Mouse (Mus musculus) embryonic facial prominence, embryonic 11.5 days (tissue): ENCODE results near the gene Snx10. TPM values are rescaled to one million over a fixed set of nuclear protein-coding genes. Genes with fewer than 3 reads are reported as not detected.

Source experiments
- ATAC-seq: fragments of 200-750 bp; cut with Nextera tagmentation; replicated peaks from 2 replicates; pipeline ENCODE4 v1.8.0; 2017; ENCODE audit warnings: low read depth; ENCODE audit not compliant: insufficient number of reproducible peaks, low FRiP score, low TSS enrichment
- DNase-seq: peaks from one replicate; pipeline ENCODE4 v3.0.0-alpha.2; 2015; ENCODE audit warnings: low spot score
- H3K27ac ChIP-seq: fragments of 300-500 bp; sonication (generic); replicated peaks from 2 replicates; pipeline ENCODE4 v1.5.1; 2014; ENCODE audit warnings: mild to moderate bottlenecking, low read depth, low read length, control low read depth
- H3K27me3 ChIP-seq: fragments of 300-500 bp; sonication (generic); 2 replicates; pipeline ENCODE4 v1.6.1; 2014; ENCODE audit warnings: mild to moderate bottlenecking, low read length, moderate library complexity, mixed read lengths; ENCODE audit not compliant: control insufficient read depth, insufficient read depth
- H3K36me3 ChIP-seq: fragments of 300-500 bp; sonication (generic); replicated peaks from 2 replicates; pipeline ENCODE4 v1.6.1; 2014; ENCODE audit warnings: low read depth, mild to moderate bottlenecking, low read length, moderate library complexity, mixed read lengths; ENCODE audit not compliant: control insufficient read depth, insufficient read depth
- H3K4me1 ChIP-seq: fragments of 300-500 bp; sonication (generic); 2 replicates; pipeline ENCODE4 v1.6.1; 2014; ENCODE audit warnings: low read length, mixed read lengths; ENCODE audit not compliant: control insufficient read depth, insufficient read depth
- H3K4me2 ChIP-seq: fragments of 300-500 bp; sonication (generic); 2 replicates; pipeline ENCODE4 v1.6.1; 2014; ENCODE audit warnings: low read depth, mild to moderate bottlenecking, control low read depth, low read length, moderate library complexity
- H3K4me3 ChIP-seq: fragments of 300-500 bp; sonication (generic); 2 replicates; pipeline ENCODE4 v1.5.1; 2014; ENCODE audit warnings: low read depth, low read length, control low read depth
- H3K9ac ChIP-seq: fragments of 300-500 bp; sonication (generic); replicated peaks from 2 replicates; pipeline ENCODE4 v1.6.1; 2014; ENCODE audit warnings: mild to moderate bottlenecking, control low read depth, low read length
- H3K9me3 ChIP-seq: fragments of 300-500 bp; sonication (generic); replicated peaks from 2 replicates; pipeline ENCODE4 v1.6.1; 2016; ENCODE audit warnings: mild to moderate bottlenecking, low read length, inconsistent platforms, mixed read lengths; ENCODE audit not compliant: control insufficient read depth
- WGBS: fragments of 180-500 bp; shearing (Covaris S2); extraction: QIAGEN DNeasy Blood & Tissue Kit; methylation state at CpG from one replicate; pipeline ENCODE4 v1.1.7; 2014; 5-methylcytosine and 5-hydroxymethylcytosine counted together
- polyA plus RNA-seq: library from polyadenylated mRNA; unstranded; fragments of >200 nt; fragmentation: Nextera tagmentation; extraction: Ambion mirVana; gene quantifications from 2 replicates; pipeline ENCODE4 v1.2.1, GENCODE M21; 2014

Snx10 gene
- polyA plus RNA-seq, 1 experiment from 2014 or later: 26.5 TPM

DNA sequence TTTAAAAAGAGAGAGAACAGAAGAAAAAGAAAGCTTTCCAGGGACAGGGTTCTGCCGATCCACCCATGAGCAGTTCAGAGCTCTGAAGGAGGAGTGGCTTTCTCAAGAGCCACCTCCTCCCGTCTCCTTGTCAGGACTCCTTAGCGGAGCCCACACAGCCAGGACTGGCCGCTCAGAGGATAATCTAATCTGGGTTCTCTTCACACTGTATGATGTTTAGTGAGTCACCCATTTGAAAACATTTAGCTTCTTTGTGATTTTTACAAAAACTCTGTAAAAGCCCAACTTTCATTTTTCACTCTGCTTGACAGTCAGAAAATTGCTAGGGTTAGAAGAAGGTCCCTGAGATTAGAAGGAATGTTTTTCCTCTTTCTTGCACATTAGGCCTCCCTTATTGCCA, 70.8 kb downstream of the Snx10 start:
- H3K4me1 ChIP-seq: no peaks in the 10 kb centered on the region
- no peak for ATAC-seq
- H3K9ac ChIP-seq: no peak overlapping the region
- no peak for DNase-seq
- H3K27me3 ChIP-seq: no peaks in the 10 kb centered on the region
- no peaks in the 10 kb centered on the region for H3K36me3 ChIP-seq
- no peak overlapping the region for H3K27ac ChIP-seq
- WGBS: 55% methylated on average over 4 of the region's 4 CpGs
- no peaks in the 10 kb centered on the region for H3K9me3 ChIP-seq
- H3K4me2 ChIP-seq: no peak overlapping the region
- H3K4me3 ChIP-seq: no peak overlapping the region

DNA sequence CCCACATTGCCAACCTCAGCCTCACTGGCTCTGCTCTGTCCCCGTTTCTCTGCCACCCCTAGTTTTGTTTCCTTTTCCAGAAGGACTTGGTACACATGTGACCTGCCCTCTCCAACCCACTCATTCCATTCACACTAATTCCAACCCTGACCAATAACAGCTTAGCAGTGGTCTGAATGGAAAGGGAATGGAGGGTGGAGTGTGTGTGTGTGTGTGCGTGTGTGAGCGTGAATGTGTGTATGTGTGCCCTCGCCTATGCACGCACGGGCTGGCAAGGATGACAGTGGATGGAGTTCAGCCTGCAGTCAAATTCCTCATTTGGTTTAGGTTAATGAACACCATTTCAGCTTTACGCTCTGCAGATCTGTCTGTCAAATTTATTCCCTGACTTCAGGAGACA, 74.4 kb downstream of the Snx10 start:
- Histone ChIP-seq H3K4me1 (no peaks in the 10 kb centered on the region), H3K36me3 (no peaks in the 10 kb centered on the region), H3K9ac (no peak overlapping the region), H3K4me2 (no peak overlapping the region), H3K9me3 (no peaks in the 10 kb centered on the region), H3K27me3 (no peaks in the 10 kb centered on the region), H3K4me3 (no peak overlapping the region), H3K27ac (no peak overlapping the region)
- ATAC-seq: no peak
- 82% methylated on average over 7 of the region's 7 CpGs for WGBS
- no peak for DNase-seq

DNA sequence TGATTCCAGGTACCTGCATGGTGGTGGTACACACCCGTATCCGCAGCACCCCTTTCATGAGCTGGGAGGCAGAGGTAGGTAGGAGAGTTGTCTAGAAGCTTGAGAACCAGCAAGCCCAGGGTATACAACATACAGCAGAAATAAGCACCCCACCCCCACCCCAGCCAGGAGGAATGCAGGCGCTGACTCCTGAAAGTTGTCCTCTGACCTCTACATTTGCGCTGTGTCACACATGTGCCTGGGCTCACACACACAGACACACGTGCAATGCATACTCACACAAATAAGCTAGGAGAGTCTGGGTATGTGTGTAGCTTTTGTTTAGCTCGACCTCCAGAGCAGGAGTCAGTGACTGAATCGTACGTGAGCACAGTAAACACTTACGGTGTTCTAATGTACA, 76.7 kb downstream of the Snx10 start:
- H3K9ac ChIP-seq: no peak overlapping the region
- H3K9me3 ChIP-seq: no peaks in the 10 kb centered on the region
- H3K36me3 ChIP-seq: no peaks in the 10 kb centered on the region
- no peak overlapping the region for H3K4me3 ChIP-seq
- no peak for DNase-seq
- WGBS: 72% methylated on average over 9 of the region's 9 CpGs
- no peaks in the 10 kb centered on the region for H3K27me3 ChIP-seq
- H3K4me2 ChIP-seq: no peak overlapping the region
- no peak overlapping the region for H3K27ac ChIP-seq
- ATAC-seq: no peak
- no peaks in the 10 kb centered on the region for H3K4me1 ChIP-seq

DNA sequence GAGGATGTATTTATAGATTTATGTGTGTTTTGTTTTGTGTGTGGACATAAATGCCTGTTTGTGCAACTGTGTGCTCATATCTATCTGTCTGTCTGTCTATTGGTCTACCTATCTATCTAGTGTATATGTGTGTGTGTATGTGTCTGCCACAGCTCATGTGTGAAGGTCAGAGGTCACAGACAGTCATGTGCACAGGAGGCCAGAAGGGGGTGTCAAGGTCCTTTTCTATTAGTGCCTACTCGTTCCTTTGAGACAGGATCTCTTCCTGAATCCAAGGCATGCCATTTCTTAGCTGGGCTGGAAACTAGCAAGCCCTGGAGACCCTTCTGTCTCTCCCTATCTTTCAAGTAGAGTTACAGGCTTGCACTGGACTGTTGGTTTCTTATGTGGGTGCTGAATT, 78.6 kb downstream of the Snx10 start:
- Histone ChIP-seq H3K4me1 (no peaks in the 10 kb centered on the region), H3K4me3 (no peak overlapping the region), H3K4me2 (no peak overlapping the region), H3K9me3 (no peaks in the 10 kb centered on the region), H3K27ac (no peak overlapping the region), H3K27me3 (no peaks in the 10 kb centered on the region), H3K9ac (no peak overlapping the region), H3K36me3 (no peaks in the 10 kb centered on the region)
- DNase-seq (no peak), ATAC-seq (no peak)
- WGBS: 81% methylated on average over 1 of the region's 1 CpGs

DNA sequence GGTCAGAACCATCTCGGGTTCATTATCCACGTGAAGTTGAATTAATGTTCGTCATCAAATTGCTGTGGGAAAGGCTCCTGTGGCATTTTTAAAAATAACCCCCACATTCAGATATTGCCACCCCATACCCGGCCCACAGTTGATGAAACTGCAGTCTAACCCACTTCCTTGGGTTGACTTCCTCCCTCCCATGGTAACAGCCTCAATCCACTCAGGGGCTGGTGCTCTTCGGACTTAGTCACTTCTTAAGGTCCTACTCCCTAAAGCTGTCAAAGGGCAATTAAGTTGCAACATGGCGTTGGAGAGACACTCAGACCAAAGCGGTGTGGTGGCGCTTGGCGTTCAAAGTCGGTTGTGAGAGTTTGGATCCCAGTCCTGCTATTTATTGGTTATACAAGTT, 80.0 kb downstream of the Snx10 start:
- WGBS: 90% methylated on average over 10 of the region's 10 CpGs
- Histone ChIP-seq H3K36me3 (no peaks in the 10 kb centered on the region), H3K4me2 (no peak overlapping the region), H3K4me1 (no peaks in the 10 kb centered on the region), H3K4me3 (no peak overlapping the region), H3K27me3 (no peaks in the 10 kb centered on the region), H3K27ac (no peak overlapping the region), H3K9ac (no peak overlapping the region), H3K9me3 (no peaks in the 10 kb centered on the region)
- ATAC-seq (no peak), DNase-seq (no peak)

DNA sequence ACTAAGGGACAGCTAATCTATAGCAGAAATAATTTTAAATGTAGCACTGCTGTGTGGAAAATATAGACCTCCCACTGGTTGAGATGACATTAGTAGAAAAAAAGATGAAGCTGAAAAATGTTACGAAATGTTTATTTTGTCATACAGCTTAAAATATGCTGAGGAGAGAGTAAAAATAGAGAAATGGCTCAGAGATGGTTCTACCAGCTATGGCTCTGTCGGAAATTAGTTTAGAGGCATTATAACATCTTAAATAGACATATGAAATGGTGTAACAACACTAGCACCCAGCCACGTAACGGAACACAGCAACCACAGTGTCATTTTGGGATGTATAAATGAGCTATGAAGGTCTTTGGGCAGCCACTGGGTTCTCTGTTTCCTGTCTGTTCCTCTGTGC, 82.5 kb downstream of the Snx10 start:
- Histone ChIP-seq H3K4me3 (no peak overlapping the region), H3K36me3 (no peaks in the 10 kb centered on the region), H3K9me3 (no peaks in the 10 kb centered on the region), H3K27me3 (no peaks in the 10 kb centered on the region), H3K9ac (no peak overlapping the region), H3K4me2 (no peak overlapping the region), H3K4me1 (no peaks in the 10 kb centered on the region), H3K27ac (no peak overlapping the region)
- ATAC-seq (no peak), DNase-seq (no peak)
- WGBS: 89% methylated on average over 4 of the region's 4 CpGs

DNA sequence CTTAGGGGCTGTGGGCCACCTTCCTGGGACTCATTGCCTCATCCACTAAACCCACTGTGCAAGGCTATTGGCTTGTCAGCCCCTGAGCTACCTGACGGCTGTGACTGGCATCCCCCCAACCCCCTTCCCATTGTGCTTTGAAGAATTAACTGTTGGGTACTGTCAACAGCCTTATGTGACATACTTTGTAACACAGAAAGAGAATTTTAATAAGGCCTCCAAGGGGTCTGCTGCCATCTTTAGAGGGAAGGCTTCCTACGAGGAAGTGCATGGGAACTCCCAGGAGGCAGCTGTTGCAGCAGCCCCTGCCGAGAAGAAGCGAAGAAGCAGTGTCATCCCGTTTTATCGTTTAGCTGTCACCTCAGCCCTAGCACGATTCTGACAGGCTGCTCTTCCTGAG, 83.1 kb downstream of the Snx10 start:
- Histone ChIP-seq H3K36me3 (no peaks in the 10 kb centered on the region), H3K27me3 (no peaks in the 10 kb centered on the region; the same call in 1 of the 2 replicates), H3K9me3 (no peaks in the 10 kb centered on the region), H3K27ac (no peak overlapping the region), H3K4me1 (no peaks in the 10 kb centered on the region), H3K4me2 (no peak overlapping the region), H3K4me3 (no peak overlapping the region), H3K9ac (no peak overlapping the region)
- WGBS: 30% methylated on average over 7 of the region's 7 CpGs
- ATAC-seq (no peak), DNase-seq (no peak)

DNA sequence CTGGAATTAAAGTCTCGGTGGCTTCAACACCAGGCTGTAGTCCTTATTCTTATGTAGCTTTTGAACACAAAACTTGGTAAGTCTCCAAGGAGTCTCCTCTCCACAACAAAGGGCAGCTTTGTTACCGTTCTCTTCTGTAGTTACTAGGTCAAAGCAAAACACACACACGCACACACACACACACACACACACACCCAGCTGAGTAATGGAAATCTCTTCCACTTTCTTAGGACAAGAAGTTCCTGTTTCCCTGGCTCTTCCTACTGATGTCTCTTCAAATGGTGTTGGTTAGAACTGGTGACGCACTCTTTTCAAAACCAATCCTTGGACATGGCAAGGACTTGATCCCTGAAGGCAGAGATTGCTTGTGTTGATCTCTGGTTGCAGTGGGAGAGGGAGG, 87.9 kb downstream of the Snx10 start:
- Histone ChIP-seq H3K4me3 (no peak overlapping the region), H3K27me3 (no peaks in the 10 kb centered on the region; the same call in 1 of the 2 replicates), H3K9me3 (no peaks in the 10 kb centered on the region), H3K4me2 (no peak overlapping the region), H3K27ac (no peak overlapping the region), H3K36me3 (no peaks in the 10 kb centered on the region), H3K9ac (no peak overlapping the region), H3K4me1 (no peaks in the 10 kb centered on the region; the same call in 1 of the 2 replicates)
- DNase-seq: no peak
- no peak for ATAC-seq
- WGBS: 79% methylated on average over 4 of the region's 4 CpGs
